Mouse (Mus musculus): ENCODE data around the gene Hoxd11. TPM values are rescaled to one million over a fixed set of nuclear protein-coding genes. Genes with fewer than 3 reads are reported as not detected.

Hoxd11 gene
- polyA plus RNA-seq, 1 experiment, result 2.1 TPM

DNA sequence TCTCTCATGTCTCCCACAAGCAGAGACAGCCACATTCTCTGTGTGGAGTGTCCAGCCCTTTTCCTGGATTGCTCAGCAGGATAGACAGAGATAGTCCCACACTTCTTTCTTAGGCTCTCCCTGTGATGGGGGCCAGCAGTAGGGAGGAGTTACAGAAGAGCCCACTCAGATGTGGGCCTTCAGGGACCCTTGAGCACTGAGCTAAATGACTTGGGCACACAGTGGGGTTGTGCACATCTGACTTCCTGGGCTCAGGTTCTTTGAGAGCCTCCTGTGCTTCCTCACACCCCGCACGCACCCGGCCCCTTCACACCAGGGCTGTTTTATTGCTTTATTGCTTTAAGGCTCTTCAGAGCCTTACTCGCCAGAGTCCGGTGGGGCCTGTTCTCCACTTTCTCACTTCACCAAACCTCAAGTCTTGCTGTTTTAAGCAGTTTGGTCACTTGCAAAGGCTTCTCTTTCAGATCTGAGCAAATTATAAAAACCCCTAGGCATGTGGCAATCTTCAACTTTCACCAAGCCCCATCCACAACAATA lies 41.7 kb downstream of the Hoxd11 start:
- no peak for DNase-seq
- H3K4me1 ChIP-seq (ENCODE audit: control insufficient read depth, insufficient read depth, low read length), result peaks cover 24% of the 10 kb centered on the region; the same call in 1 of the 2 replicates
- no peak overlapping the region for H3K4me3 ChIP-seq (ENCODE audit: insufficient read depth, low read depth, low read length)
- no peaks in the 10 kb centered on the region for H3K27me3 ChIP-seq (replicated peaks; ENCODE audit: control insufficient read depth, insufficient read depth, low read length)
- H3K36me3 ChIP-seq (ENCODE audit: control insufficient read depth, insufficient read depth, low read length), result no peaks in the 10 kb centered on the region
- no peak overlapping the region for H3K27ac ChIP-seq (ENCODE audit: insufficient read depth, low read depth, low read length)
- WGBS, result 57% methylated on average over 5 of the region's 5 CpGs
- TF ChIP-seq POLR2A (IDR thresholded peaks at IDR 0.05; ENCODE audit: low read depth, low read length), result no peak

DNA sequence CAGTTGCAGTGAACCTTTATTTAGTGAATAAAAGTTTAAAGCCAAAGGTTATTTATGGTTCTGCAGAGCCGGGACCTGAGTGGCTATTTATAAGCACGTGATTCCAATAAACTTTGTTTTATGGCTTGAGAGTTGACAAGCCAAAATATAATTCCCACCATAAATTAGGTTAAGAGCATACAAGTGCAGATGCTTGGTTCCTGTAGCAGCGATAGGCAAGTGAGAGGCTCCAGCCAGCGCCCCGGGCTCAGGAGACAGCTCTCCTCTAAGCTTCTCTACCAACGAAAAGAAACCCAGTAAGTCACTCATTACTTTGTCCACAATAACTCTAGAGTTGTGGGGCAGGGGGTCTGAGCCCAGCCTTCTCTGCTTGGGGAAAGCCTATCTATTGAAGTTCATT lies 42.5 kb downstream of the Hoxd11 start:
- Histone ChIP-seq H3K4me3 (ENCODE audit: insufficient read depth, low read depth, low read length) (no peak overlapping the region), H3K36me3 (ENCODE audit: control insufficient read depth, insufficient read depth, low read length) (no peaks in the 10 kb centered on the region), H3K27ac (ENCODE audit: insufficient read depth, low read depth, low read length) (no peak overlapping the region), H3K4me1 (ENCODE audit: control insufficient read depth, insufficient read depth, low read length) (peaks cover 27% of the 10 kb centered on the region; the same call in 1 of the 2 replicates), H3K27me3 (replicated peaks; ENCODE audit: control insufficient read depth, insufficient read depth, low read length) (no peaks in the 10 kb centered on the region)
- WGBS, result 30% methylated on average over 6 of the region's 6 CpGs
- TF ChIP-seq POLR2A (IDR thresholded peaks at IDR 0.05; ENCODE audit: low read depth, low read length) (no peak), CTCF (conservative IDR thresholded peaks at IDR 0.05; ENCODE audit: insufficient read depth, insufficient read length, low read depth, low read length) (no peak)
- DNase-seq, result peak; percentile 49

DNA sequence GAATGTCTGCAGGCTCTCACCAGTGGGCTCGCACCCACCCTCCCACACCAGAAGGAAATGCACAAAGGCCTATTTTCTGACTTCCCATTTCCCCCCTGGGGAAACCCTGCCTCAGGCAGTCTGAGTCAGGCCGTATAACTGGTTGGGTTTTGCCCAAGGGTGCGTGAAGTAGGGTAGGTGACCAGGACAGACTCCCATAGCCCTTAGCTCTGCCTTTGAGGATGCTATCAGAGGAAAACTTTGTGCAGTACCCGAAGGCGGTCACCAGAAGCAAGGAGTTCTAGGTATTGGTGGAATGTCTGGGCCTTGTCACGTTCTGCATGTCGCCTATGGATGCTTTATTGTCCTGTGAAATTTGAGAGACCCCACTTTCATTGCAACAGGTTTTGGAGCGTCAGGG lies 43.6 kb downstream of the Hoxd11 start:
- H3K4me3 ChIP-seq (ENCODE audit: insufficient read depth, low read depth, low read length), result no peak overlapping the region
- H3K27me3 ChIP-seq (replicated peaks; ENCODE audit: control insufficient read depth, insufficient read depth, low read length), result no peaks in the 10 kb centered on the region
- 75% methylated on average over 8 of the region's 8 CpGs for WGBS
- peaks cover 27% of the 10 kb centered on the region; the same call in 1 of the 2 replicates for H3K4me1 ChIP-seq (ENCODE audit: control insufficient read depth, insufficient read depth, low read length)
- no peak for DNase-seq
- H3K36me3 ChIP-seq (ENCODE audit: control insufficient read depth, insufficient read depth, low read length), result no peaks in the 10 kb centered on the region
- TF ChIP-seq CTCF (conservative IDR thresholded peaks at IDR 0.05; ENCODE audit: insufficient read depth, insufficient read length, low read depth, low read length) (no peak), POLR2A (IDR thresholded peaks at IDR 0.05; ENCODE audit: low read depth, low read length) (no peak)
- no peak overlapping the region for H3K27ac ChIP-seq (ENCODE audit: insufficient read depth, low read depth, low read length)

DNA sequence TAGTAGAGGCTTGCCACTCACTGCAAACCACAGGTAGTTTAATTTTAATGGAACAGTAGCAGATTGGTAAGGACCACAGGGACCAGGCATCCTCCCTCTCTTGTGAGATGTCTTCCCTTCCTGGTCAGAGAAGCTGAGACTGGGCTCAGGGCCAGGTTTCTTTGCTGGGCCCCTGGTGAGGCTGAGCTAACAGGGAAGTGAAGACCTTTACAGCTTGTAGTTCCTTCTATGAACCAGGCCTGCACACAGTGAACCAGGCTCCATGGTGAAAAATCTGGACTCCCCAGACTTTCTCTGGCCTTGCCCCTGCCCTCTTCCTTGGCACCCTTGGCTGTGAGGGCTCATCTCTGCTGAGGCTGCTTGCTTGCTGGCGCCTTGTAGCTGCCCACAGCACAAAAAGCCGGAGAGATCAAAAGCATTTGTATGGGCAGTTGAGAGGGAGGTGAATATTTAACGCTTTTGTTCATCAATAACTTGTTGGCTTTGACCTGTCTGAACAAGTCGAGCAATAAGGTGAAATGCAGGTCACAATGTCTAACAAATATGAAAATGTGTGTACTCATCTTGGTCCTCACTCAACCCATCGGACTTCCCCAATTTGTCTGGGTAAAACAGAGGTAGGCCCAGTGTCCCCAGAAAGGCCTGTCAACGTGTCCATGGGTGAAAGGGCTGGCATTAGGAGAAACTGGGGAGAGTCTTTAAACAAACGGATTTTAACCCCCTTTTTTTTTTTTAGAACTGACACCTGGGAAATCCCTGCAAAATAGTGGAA lies 45.1 kb downstream of the Hoxd11 start:
- Histone ChIP-seq H3K36me3 (ENCODE audit: control insufficient read depth, insufficient read depth, low read length) (no peaks in the 10 kb centered on the region), H3K27ac (ENCODE audit: insufficient read depth, low read depth, low read length) (no peak overlapping the region), H3K4me1 (ENCODE audit: control insufficient read depth, insufficient read depth, low read length) (peaks cover 26% of the 10 kb centered on the region; the same call in 1 of the 2 replicates), H3K4me3 (ENCODE audit: insufficient read depth, low read depth, low read length) (no peak overlapping the region), H3K27me3 (replicated peaks; ENCODE audit: control insufficient read depth, insufficient read depth, low read length) (no peaks in the 10 kb centered on the region)
- 49% methylated on average over 7 of the region's 7 CpGs for WGBS
- peak; percentile 81 for DNase-seq
- no peak for TF ChIP-seq POLR2A (IDR thresholded peaks at IDR 0.05; ENCODE audit: low read depth, low read length)
- no peak for TF ChIP-seq CTCF (conservative IDR thresholded peaks at IDR 0.05; ENCODE audit: insufficient read depth, insufficient read length, low read depth, low read length)

DNA sequence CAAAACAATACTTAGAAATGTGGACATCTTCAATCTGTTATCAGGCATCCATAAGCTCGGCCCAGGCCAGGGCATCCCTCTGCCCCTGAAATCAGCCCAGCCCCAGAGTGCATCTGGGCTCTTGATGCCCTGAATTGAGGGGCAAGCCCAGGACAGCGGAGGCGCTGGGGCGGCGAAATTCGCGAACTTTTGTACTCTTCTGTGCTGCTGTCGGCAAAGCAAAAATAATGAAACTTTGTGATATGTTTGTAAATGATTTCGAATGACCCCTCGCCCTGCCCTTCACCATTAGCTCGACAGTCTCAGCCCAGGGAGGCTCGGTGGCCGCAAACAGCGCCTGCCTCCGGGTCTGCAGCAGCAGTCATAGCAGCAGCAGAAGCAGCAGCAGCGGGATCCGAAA lies 45.8 kb downstream of the Hoxd11 start:
- TF ChIP-seq POLR2A (IDR thresholded peaks at IDR 0.05; ENCODE audit: low read depth, low read length), result no peak
- no peak for TF ChIP-seq CTCF (conservative IDR thresholded peaks at IDR 0.05; ENCODE audit: insufficient read depth, insufficient read length, low read depth, low read length)
- WGBS, result 60% methylated on average over 17 of the region's 17 CpGs
- Histone ChIP-seq H3K4me1 (ENCODE audit: control insufficient read depth, insufficient read depth, low read length) (peaks cover 24% of the 10 kb centered on the region; the same call in 1 of the 2 replicates), H3K27ac (ENCODE audit: insufficient read depth, low read depth, low read length) (no peak overlapping the region), H3K4me3 (ENCODE audit: insufficient read depth, low read depth, low read length) (no peak overlapping the region), H3K27me3 (replicated peaks; ENCODE audit: control insufficient read depth, insufficient read depth, low read length) (no peaks in the 10 kb centered on the region), H3K36me3 (ENCODE audit: control insufficient read depth, insufficient read depth, low read length) (no peaks in the 10 kb centered on the region)
- no peak for DNase-seq

DNA sequence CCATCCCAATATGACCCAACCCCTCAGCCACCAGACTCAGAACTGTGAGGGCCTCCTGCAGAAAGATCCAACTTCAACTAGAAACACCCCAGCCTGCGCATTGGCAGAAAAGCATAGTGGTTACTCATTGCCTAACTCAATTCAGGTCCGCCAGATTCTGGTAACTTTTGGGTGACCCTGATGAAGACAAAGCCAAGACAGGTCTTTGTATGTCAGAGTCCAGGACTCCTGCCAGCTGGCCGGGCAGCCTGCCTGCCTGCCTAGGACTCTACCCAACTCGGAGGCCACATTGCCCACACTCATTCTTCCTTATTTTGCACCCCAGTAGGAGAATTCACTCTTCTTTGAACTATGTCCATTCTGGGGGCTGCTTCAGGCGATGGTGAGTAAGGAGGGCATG lies 47.2 kb downstream of the Hoxd11 start, which contains the start of gene Gm28230:
TSS of gene Gm28230 (plus strand) at position 178 of the 400 bp plus-strand sequence.
- H3K4me3 ChIP-seq (ENCODE audit: insufficient read depth, low read depth, low read length), result peak within 1 kb of the TSS; percentile 40
- peak; percentile 93 for DNase-seq
- no peak for TF ChIP-seq POLR2A (IDR thresholded peaks at IDR 0.05; ENCODE audit: low read depth, low read length)
- no peak for TF ChIP-seq CTCF (conservative IDR thresholded peaks at IDR 0.05; ENCODE audit: insufficient read depth, insufficient read length, low read depth, low read length)
- 41% methylated on average over 5 of the region's 5 CpGs for WGBS
- H3K4me1 ChIP-seq (ENCODE audit: control insufficient read depth, insufficient read depth, low read length), result peaks cover 16% of the 10 kb centered on the region; the same call in 1 of the 2 replicates
- no peaks in the 10 kb centered on the region for H3K36me3 ChIP-seq (ENCODE audit: control insufficient read depth, insufficient read depth, low read length)
- no peak within 1 kb of the TSS for H3K27ac ChIP-seq (ENCODE audit: insufficient read depth, low read depth, low read length)
- no peaks in the 10 kb centered on the region for H3K27me3 ChIP-seq (replicated peaks; ENCODE audit: control insufficient read depth, insufficient read depth, low read length)

DNA sequence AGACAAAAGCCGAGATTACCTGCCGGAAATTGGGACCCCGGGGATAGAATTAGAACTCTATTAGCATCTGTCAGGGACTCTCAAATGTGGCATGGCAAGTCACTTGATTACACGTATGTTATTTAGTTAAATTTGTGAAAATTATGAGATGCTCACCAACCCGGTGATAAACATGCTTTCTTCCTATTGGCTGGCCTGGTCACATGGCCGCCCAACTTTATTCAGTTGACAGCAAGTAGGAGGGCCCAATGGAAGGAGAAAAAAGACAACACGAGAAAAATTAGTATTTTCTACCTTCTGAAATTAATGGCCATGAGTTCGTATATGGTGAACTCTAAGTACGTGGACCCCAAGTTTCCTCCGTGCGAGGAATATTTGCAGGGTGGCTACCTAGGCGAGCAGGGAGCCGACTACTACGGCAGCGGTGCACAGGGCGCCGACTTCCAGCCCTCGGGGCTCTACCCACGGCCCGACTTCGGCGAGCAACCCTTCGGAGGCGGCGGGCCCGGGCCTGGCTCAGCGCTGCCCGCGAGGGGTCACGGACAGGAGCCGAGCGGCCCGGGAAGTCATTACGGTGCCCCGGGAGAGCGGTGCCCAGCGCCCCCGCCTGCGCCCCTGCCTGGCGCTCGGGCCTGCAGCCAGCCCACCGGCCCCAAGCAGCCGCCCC lies 47.7 kb downstream of the Hoxd11 start:
- H3K27ac ChIP-seq (ENCODE audit: insufficient read depth, low read depth, low read length), result no peak overlapping the region
- H3K4me1 ChIP-seq (ENCODE audit: control insufficient read depth, insufficient read depth, low read length), result peaks cover 14% of the 10 kb centered on the region; the same call in 1 of the 2 replicates
- H3K4me3 ChIP-seq (ENCODE audit: insufficient read depth, low read depth, low read length), result peak overlapping the region; percentile 40
- H3K27me3 ChIP-seq (replicated peaks; ENCODE audit: control insufficient read depth, insufficient read depth, low read length), result no peaks in the 10 kb centered on the region
- 46% methylated on average over 43 of the region's 43 CpGs for WGBS
- TF ChIP-seq POLR2A (IDR thresholded peaks at IDR 0.05; ENCODE audit: low read depth, low read length) (no peak), CTCF (conservative IDR thresholded peaks at IDR 0.05; ENCODE audit: insufficient read depth, insufficient read length, low read depth, low read length) (no peak)
- H3K36me3 ChIP-seq (ENCODE audit: control insufficient read depth, insufficient read depth, low read length), result no peaks in the 10 kb centered on the region
- DNase-seq, result no peak
